Mouse (Mus musculus) liver, embryonic 14.5 days (tissue): ENCODE results near the gene Coro1b. TPM values are rescaled to one million over a fixed set of nuclear protein-coding genes. Genes with fewer than 3 reads are reported as not detected.

ENCODE experiments used
- ATAC-seq: fragments of 200-750 bp; cut with Nextera tagmentation; 2 replicates; pipeline ENCODE4 v1.8.0; 2017; ENCODE audit warnings: moderate number of reproducible peaks, mild to moderate bottlenecking, moderate library complexity; ENCODE audit not compliant: insufficient read depth
- DNase-seq, 3 experiments: peaks; one replicate each; pipeline ENCODE4 v3.0.0-alpha.2; 2012 to 2013; ENCODE audit warnings: low read depth in 3 of 3, low spot score in 3 of 3
- H3K27ac ChIP-seq: fragments of 300-500 bp; sonication (generic); 2 replicates; pipeline ENCODE4 v1.5.1; 2014; ENCODE audit warnings: moderate library complexity, mild to moderate bottlenecking, control low read depth, inconsistent platforms
- H3K27me3 ChIP-seq: fragments of 300-500 bp; sonication (generic); 2 replicates; pipeline ENCODE4 v1.6.1; 2014; ENCODE audit warnings: mild to moderate bottlenecking, low read length, moderate library complexity; ENCODE audit not compliant: control insufficient read depth, insufficient read depth
- H3K36me3 ChIP-seq: fragments of 300-500 bp; sonication (generic); replicated peaks from 2 replicates; pipeline ENCODE4 v1.6.1; 2014; ENCODE audit warnings: low read depth; ENCODE audit not compliant: control insufficient read depth, insufficient read depth
- H3K4me1 ChIP-seq, 2 experiments: fragments of 200-500 bp in 1 of 2; fragments of 300-500 bp in 1 of 2; sonication (generic) in 1 of 2; replicated peaks; 2 replicates each; pipeline ENCODE4 v1.6.1; 2012 to 2014; ENCODE audit warnings: antibody characterized with exemption in 1 of 2, inconsistent platforms in 1 of 2, low read length in 1 of 2; ENCODE audit not compliant: control insufficient read depth in 2 of 2, insufficient read depth in 2 of 2
- H3K4me2 ChIP-seq: fragments of 300-500 bp; sonication (generic); 2 replicates; pipeline ENCODE4 v1.6.1; 2014; ENCODE audit warnings: low read depth, mild to moderate bottlenecking, control low read depth, moderate library complexity
- H3K4me3 ChIP-seq, 2 experiments: fragments of 200-500 bp in 1 of 2; fragments of 300-500 bp in 1 of 2; sonication (generic) in 1 of 2; 2 replicates each; pipeline ENCODE4 v1.5.1; 2012 to 2014; ENCODE audit warnings: low read depth in 2 of 2, low read length in 2 of 2, mild to moderate bottlenecking in 2 of 2, control low read depth in 1 of 2, inconsistent platforms in 1 of 2, moderate library complexity in 1 of 2; ENCODE audit not compliant: insufficient read depth in 1 of 2
- H3K9ac ChIP-seq: fragments of 300-500 bp; sonication (generic); replicated peaks from 2 replicates; pipeline ENCODE4 v1.6.1; 2014; ENCODE audit warnings: mild to moderate bottlenecking, control low read depth, moderate library complexity
- H3K9me3 ChIP-seq: fragments of 300-500 bp; sonication (generic); 2 replicates; pipeline ENCODE4 v1.6.1; 2016; ENCODE audit warnings: low read length, mixed read lengths; ENCODE audit not compliant: control insufficient read depth
- CTCF ChIP-seq: IDR thresholded peaks from 2 replicates; pipeline ENCODE4 v1.5.1; 2016; ENCODE audit warnings: antibody characterized with exemption, low read depth, control low read depth
- EP300 ChIP-seq: IDR thresholded peaks from 2 replicates; pipeline ENCODE4 v1.6.1; 2016; ENCODE audit warnings: antibody characterized with exemption, low read depth
- WGBS: fragments of 180-500 bp; shearing (Covaris S2); extraction: QIAGEN DNeasy Blood & Tissue Kit; methylation state at CpG from one replicate; pipeline ENCODE4 v1.1.7; 2014; ENCODE audit not compliant: insufficient replicate concordance; 5-methylcytosine and 5-hydroxymethylcytosine counted together
- polyA plus RNA-seq, 2 experiments: library from polyadenylated mRNA; depleted of rRNA in 1 of 2; stranded (reverse) in 1 of 2; unstranded in 1 of 2; fragments of >200 nt; fragmentation: Nextera tagmentation in 1 of 2; extraction: Ambion mirVana in 1 of 2; gene quantifications; 2 replicates each; pipeline versions ENCODE4 v1.2.1 to v1.2.3; 2012 to 2014

Coro1b gene
- polyA plus RNA-seq, 2 experiments, result 57.5 to 59.2 TPM

GRCm38 (mm10) chr19:4150567-4151487 lies 2.4 kb downstream of the Coro1b start:
- no peaks in the 10 kb centered on the region for H3K9me3 ChIP-seq
- H3K36me3 ChIP-seq, result 0 out of 2 replicates have a peak, but pooled peaks cover 3% of the 10 kb centered on the region
- 85% methylated on average over 22 of the region's 22 CpGs for WGBS
- ATAC-seq (no peak), DNase-seq (no peak)
- no peak overlapping the region for H3K4me3 ChIP-seq
- no peak overlapping the region for H3K9ac ChIP-seq
- H3K27ac ChIP-seq, result no peak overlapping the region
- H3K4me1 ChIP-seq, result peaks cover 4 to 12% of the 10 kb centered on the region in 2 experiments
- TF ChIP-seq CTCF (no peak), EP300 (no peak)
- no peak overlapping the region for H3K4me2 ChIP-seq
- no peaks in the 10 kb centered on the region for H3K27me3 ChIP-seq

DNA sequence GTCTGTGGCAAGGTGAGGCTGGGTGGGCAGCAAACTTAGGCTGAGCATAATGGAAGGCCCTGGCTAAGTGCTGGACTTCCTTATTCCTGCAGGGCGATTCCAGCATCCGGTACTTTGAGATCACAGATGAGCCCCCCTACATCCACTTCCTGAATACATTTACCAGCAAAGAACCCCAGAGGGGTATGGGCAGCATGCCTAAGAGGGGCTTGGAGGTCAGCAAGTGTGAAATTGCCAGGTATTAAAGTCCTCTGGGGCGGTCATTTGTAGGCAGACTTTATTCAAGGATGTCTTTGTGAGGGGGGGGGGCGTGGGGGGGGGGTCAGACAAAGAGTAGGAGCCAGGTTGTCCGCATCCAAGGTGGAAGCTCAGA lies 3.1 kb downstream of the Coro1b start:
- no peak for ATAC-seq
- H3K4me1 ChIP-seq, result peaks cover 4 to 12% of the 10 kb centered on the region in 2 experiments
- 64% methylated on average over 5 of the region's 5 CpGs for WGBS
- no peak overlapping the region for H3K4me2 ChIP-seq
- 0 out of 2 replicates have a peak, but pooled peaks cover 3% of the 10 kb centered on the region for H3K36me3 ChIP-seq
- H3K9ac ChIP-seq, result no peak overlapping the region
- no peak overlapping the region for H3K4me3 ChIP-seq
- no peak for TF ChIP-seq EP300
- no peak for TF ChIP-seq CTCF
- no peak for DNase-seq
- no peak overlapping the region for H3K27ac ChIP-seq
- H3K9me3 ChIP-seq, result no peaks in the 10 kb centered on the region
- no peaks in the 10 kb centered on the region for H3K27me3 ChIP-seq

DNA sequence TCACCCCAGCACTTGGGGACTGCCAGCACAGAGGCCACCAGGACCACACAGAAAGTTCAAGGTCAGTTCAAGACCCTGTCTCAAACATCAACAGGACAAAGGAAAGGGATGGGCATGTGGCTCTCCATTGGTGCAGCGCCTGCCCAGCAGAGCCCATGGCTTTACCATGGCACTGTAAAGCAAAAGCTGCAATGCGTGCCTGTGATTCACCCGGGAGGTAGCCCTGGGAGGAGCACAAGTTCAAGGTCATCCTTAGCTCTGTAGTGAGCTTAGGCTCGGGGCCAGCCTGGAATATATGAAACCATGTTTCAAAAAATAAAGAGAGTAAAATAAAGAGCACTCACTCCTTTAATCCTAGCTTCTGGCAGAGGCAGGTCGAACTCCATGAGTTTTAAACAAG lies 3.5 kb downstream of the Coro1b start:
- Histone ChIP-seq H3K9ac (no peak overlapping the region), H3K9me3 (no peaks in the 10 kb centered on the region), H3K27me3 (no peaks in the 10 kb centered on the region), H3K4me2 (no peak overlapping the region), H3K36me3 (0 out of 2 replicates have a peak, but pooled peaks cover 3% of the 10 kb centered on the region), H3K4me3 (no peak overlapping the region), H3K27ac (no peak overlapping the region), H3K4me1 (peaks cover 4 to 12% of the 10 kb centered on the region in 2 experiments)
- TF ChIP-seq EP300, result no peak
- no peak for TF ChIP-seq CTCF
- no peak for ATAC-seq
- WGBS, result 77% methylated on average over 5 of the region's 5 CpGs
- DNase-seq, result no peak

GRCm38 (mm10) chr19:4152445-4153231 lies 4.2 kb downstream of the Coro1b start:
- H3K9me3 ChIP-seq, result no peaks in the 10 kb centered on the region
- H3K4me1 ChIP-seq, result peaks cover 4 to 11% of the 10 kb centered on the region in 2 experiments
- H3K27me3 ChIP-seq, result no peaks in the 10 kb centered on the region
- TF ChIP-seq EP300 (no peak), CTCF (no peak)
- H3K9ac ChIP-seq, result no peak overlapping the region
- no peak overlapping the region for H3K4me2 ChIP-seq
- 84% methylated on average over 8 of the region's 8 CpGs for WGBS
- H3K36me3 ChIP-seq, result 0 out of 2 replicates have a peak, but pooled peaks cover 3% of the 10 kb centered on the region
- H3K27ac ChIP-seq, result no peak overlapping the region
- H3K4me3 ChIP-seq, result no peak overlapping the region
- no peak for DNase-seq
- no peak for ATAC-seq

GRCm38 (mm10) chr19:4153232-4153654 lies 4.8 kb downstream of the Coro1b start, which contains the start of gene Ptprcap:
TSS of gene Ptprcap (plus strand) at chr19:4153604.
- H3K36me3 ChIP-seq, result peaks cover 9% of the 10 kb centered on the region
- DNase-seq (no peak), ATAC-seq (no peak)
- no peak within 1 kb of the TSS for H3K4me3 ChIP-seq
- H3K27me3 ChIP-seq, result no peaks in the 10 kb centered on the region
- H3K27ac ChIP-seq, result no peak within 1 kb of the TSS
- no peak within 1 kb of the TSS; the same call in 1 of the 2 replicates for H3K4me2 ChIP-seq
- no peak within 1 kb of the TSS; the same call in 1 of the 2 replicates for H3K9ac ChIP-seq
- peaks cover 0 to 5% of the 10 kb centered on the region in 2 experiments for H3K4me1 ChIP-seq
- WGBS, result 73% methylated on average over 11 of the region's 11 CpGs
- no peaks in the 10 kb centered on the region for H3K9me3 ChIP-seq
- TF ChIP-seq EP300 (no peak), CTCF (0 out of 2 replicates have a peak, but pooled peaks have one; percentile 1)
